Mouse (Mus musculus) T-helper 2 cell (primary cell): ENCODE measurements around the gene Ppdpf.
"Not testable (repeated sequence)": the region's sequence is repeated elsewhere in the genome, so short reads cannot be mapped to it uniquely, and the experiment has no call there.

ENCODE experiments used
- in situ Hi-C: fragments of 300-600 bp; cut with MboI, MseI; formaldehyde crosslinking; loops from one replicate; pipeline ENCODE4 v1.15.1; 2025; ENCODE audit warnings: high pct_unique_total_duplicates

Gene Ppdpf

DNA sequence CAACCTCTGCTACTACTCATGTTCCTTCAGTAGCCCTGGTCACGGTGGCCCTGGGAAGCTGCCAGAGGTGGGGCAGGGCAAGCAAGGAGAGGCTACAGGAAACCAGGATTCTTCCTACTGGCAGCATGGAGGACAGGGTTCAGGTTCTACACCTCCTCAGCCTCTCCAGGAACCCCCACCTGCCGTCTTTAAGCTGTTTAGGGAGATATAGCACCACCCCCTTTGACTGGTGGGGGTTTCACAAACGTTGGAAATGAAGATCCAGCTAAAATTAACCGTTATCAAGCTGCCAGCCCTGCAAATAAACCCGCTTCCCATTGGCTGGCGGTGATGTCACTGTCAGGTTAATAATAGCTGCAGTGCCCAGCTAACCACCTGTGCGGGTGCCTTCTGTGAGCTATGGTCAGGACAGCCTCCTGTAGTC, 27.9 kb upstream of the Ppdpf start:
- in situ Hi-C loops, result no loop called here

DNA sequence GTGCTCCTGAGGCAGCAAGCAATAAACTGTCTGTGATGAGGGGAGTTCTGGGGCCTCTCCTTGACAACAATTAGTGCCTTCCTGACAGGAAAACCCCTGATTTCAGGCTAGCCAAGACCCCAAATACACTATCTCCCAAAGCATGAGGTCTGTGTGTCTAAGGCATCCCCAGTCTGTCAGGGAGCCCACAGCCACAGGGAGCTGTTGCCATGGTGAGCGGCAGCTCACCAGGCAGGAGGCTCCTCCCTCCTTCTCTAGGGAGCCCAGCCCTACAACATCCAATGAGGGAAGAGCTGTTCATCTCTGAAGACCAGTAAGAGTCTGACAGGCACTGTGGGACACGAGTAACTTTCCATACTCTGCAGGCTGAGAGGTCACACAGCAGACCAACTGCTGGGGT, 27.3 kb upstream of the Ppdpf start:
- in situ Hi-C loops, result no loop called here

DNA sequence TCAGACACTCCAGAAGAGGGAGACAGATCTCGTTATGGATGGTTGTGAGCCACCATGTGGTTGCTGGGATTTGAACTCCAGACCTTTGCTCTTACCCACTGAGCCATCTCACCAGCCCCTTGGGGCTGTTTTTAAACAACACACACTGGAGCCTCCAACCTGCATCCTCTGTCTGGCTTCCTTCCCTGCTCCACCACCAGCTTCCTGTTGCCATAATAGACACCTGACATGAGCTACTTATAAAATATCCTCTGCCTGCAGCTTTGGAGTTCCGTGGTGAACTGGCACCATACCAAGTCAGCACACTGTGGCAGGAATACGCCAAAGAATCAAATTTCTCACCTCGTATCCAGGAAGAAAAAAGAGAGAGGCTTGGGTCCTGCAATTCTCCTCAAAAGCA, 26.2 kb upstream of the Ppdpf start:
- in situ Hi-C loops, result no loop called here

DNA sequence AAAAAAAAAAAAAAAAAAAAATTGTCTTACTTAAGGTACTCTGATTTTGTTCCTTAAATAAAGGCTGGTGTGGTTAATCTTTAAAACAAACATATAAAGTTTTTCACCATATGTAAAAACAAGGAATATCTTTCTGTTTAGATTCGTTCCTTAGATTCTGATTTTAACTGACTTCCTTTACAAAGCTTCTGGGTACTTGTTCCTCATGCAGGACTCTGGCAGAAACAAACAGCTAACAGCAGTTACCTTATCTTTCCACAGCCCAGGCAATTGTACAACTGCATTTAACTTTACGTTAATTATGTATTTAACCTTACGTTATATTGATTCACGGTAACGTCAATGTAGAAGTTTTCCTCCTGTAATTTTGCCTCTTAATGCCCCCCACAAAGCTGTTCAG, 20.6 kb upstream of the Ppdpf start:
- in situ Hi-C loops, result no loop called here

DNA sequence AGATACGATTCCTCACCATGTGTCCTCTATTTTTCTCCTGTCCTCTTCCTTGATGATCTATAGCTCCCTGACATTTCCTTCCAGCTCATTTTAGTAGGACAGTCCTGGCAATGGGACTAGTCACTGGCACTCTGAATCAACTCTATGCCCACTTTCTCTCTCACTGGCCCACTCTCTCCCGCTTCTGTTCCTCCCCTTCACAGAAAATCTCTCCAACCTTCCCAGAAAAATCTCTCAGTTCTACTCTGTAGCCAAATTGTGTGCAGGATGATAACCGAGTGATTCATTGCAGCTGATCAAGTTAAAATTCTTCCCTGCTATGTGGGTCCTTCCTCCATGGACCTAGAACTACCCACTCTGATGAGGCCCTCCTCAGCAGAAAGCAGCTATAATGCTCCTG, 12.4 kb upstream of the Ppdpf start:
- in situ Hi-C loops, result no loop called here

DNA sequence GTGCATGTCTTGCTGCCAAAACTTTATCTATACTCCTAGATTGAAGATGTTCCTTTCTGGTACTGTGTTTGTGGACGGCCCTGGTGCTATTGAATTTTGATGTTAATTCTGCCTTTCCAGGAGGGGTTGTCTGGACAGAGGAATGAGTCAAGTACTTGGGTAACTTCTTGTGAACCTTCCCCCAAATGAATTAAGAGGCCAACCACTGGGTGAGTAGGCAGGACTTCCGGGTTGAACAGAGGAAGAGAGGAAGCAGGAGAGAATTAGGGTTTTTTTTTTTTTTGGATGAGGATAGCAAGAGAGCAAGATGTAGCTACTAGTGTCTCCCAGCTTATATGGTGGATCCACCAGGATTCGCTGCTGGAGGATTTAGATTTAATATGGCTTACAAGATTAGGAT, 9.0 kb upstream of the Ppdpf start:
- in situ Hi-C loops, result no loop called here

DNA sequence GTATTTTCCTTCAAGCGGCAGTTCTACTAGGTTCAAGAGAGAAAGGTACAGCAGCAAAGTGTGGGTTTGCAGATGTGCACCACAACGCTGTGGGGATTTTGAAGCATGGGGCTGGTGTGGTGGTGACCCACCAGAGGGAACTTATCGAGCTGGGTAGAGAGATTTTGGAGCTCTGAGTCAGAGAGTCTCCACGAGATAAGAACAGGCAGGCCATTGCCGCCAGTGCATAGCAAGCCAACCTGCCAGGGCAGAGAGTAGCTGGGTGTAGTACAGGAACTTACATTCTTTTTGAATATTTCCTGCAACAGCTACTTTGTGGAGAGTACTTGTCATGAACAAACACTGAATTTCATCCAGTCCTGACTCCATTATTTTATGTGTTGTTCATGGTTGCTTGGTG, 8.6 kb upstream of the Ppdpf start:
- in situ Hi-C loops, result no loop called here

DNA sequence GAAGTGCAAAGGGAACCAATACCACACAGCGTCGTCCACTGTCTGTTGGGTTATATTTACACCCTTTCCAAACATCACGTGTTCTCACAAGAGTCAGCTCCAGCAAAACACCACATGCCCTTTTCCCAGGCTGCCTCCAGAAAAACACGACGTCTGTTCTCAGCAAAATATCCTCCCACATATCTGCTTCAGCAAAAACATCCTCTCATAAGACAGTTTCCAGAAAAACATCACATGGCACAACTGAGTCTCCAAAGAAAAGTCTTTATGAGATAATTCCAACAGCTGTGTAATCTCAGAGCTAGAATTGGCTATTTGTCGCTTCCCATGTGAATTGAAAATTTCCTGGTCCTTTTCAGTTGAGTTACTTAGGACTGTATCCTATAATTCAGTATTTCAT, 6.1 kb upstream of the Ppdpf start:
- in situ Hi-C loops, result no loop called here

DNA sequence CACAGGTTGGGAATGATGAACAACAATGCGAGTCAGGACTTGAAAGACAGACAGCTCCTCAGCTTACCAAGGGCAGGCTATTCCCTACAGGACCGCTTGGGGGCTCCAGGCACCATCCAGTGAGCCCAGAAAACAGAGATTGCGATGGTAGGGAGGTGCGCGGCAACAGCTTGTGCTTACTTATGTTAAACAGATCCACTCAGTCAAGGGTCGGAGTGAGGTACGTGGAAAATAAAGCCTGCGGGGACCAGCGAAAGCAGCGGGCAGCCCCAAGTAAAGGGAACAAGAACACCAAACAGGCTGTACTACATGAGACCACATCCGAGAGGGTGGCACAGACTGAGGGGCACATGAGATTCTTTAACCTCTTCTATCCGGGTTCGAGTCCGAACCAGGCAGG, 412 bp upstream of the Ppdpf start:
- in situ Hi-C loops, result loop anchor here (5.0 kb wide), 1 partner anchor 81 kb away; no protein-coding TSS in a partner anchor

DNA sequence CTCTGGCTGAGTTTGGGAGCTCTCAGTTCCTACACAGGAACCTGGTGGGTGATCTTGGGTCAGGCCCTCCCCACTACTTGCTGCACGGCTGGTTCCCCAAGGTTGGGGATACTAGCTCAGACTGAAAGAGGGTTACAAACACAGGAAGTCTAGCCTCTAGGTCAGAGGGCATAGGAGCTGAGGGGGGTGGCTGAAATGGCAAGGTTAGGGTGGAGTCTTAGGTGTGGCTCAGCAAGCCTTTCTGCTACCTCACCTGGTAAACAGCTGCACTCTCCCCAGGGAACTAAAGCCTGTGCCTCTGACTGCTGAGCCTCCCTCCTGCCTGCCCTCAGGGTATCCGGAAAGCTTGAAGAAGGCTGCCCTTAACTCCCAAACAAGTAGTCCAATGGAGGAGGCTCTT, 1.6 kb downstream of the Ppdpf start:
- in situ Hi-C loops, result loop anchor here (5.0 kb wide), 1 partner anchor 79 kb away; no protein-coding TSS in a partner anchor

DNA sequence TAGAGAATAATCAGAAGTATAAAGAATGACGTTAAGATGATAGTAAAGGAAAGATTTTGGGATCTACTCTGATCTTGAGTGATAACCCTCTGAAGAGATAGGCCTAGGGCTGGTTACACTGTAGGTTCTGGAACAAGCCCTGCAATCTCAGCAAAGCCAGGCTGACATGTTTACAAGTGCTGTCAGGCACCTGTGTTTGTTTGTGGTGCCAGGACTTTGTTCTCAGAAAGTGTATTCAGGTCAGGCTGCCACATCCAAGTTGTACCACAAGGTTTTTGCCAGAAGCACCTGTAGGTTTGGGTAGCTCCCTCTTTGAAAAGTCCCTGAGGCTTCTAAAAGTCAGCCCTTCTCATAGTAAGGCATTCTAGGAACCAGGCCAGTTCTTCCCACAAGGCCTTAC, 2.3 kb downstream of the Ppdpf start:
- in situ Hi-C loops, result loop anchor here (5.0 kb wide), 1 partner anchor 78 kb away; no protein-coding TSS in a partner anchor

DNA sequence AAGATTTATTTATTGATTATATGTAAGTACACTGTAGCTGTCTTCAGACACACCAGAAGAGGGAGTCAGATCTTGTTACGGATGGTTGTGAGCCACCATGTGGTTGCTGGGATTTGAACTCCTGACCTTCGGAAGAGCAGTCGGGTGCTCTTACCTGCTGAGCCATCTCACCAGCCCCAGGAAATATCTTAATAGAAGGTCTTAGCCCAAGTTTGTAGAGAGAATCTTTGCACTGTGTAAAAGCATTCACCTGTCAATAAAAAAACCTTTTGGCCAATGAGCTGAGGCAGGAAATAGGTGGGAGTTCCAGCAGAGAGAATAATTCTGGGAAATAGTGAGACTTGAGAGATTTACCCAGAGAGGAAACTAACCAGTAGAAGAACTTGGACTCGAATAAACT, 4.3 kb downstream of the Ppdpf start:
- in situ Hi-C loops, result not testable (repeated sequence)

DNA sequence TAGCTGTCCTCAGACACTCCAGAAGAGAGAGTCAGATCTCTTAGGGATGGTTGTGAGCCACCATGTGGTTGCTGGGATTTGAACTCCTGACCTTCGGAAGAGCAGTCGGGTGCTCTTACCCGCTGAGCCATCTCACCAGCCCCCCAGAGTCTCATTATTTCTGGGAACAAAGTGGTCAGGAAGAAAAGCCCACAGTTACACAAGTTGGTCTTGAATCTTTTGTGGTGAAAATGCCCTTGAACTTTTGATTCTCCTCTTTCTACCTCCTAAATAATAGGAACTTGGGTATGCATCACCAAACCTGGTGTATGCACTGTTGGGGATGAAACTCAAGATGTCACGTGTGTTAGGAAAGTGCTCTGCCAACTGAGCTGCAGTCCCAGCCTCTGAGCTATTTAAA, 4.9 kb downstream of the Ppdpf start:
- in situ Hi-C loops, result no loop called here

DNA sequence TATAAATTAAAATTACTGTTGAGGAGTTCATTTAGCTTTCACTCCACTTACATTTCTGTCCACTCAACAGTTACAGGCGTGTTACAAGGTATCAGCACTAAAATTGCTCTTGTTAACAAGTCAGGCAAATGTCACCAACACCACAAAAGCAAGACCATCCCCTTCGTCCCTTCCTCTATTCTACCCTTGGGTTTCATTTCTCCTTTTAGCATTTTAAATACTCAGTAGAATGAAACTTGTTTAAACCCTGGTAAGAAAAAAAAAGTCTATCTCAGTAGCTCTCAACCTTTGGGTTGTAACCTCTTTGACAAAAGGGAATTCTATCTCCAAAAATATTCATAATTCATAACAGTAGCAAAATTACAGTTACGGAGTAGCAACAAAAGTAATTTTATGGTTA, 6.0 kb downstream of the Ppdpf start:
- in situ Hi-C loops, result no loop called here

DNA sequence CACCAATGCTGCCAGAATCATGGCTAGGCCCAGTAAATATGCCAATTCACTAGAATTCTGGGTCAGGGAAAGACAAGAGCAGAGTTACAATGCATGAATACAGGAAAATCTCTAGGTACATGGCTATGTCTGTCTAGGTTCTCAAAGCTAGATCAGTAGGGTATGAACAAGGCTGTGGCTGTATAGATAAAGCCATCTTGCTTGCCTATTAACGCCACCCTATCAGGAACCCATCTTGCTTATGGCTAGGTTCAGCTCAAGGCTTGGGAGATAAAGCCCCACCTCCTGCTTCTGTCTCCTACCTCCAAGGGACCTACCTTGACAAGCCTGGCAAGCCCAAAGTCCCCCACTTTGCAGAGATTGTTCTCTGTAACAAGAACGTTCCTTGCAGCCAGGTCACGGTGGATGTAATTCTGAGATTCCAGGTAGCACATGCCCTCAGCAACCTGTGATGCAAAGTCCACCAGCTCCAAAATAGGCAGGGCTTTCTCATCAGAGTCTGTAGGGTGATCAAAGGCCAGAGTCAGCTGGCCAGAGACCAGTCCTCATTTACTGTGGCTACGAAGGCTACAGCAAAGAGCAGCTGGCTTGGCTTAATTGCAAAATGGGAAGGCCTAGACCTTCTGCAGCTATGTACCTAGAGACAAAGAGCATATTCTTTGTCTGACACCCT, 9.7 kb downstream of the Ppdpf start:
- in situ Hi-C loops, result no loop called here

DNA sequence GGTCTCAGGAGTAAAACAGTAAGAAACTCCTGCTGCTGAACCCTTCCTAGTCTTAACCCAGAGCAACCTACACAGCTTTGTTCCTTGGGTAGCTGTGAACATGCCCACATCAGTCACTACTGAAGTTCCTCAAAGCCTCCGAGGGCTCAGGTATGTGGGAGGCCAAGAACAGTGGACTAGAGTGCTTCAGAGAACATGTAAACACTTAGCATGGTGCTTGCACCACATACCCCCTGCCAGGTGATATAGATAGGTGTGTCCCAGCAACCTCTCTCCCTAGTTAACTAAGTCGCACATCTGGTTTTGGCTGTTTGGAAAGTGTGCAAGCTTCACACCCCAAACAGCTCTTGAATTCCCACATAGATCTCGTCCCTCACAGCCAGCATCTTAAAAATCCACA, 14.6 kb downstream of the Ppdpf start:
- in situ Hi-C loops, result no loop called here

DNA sequence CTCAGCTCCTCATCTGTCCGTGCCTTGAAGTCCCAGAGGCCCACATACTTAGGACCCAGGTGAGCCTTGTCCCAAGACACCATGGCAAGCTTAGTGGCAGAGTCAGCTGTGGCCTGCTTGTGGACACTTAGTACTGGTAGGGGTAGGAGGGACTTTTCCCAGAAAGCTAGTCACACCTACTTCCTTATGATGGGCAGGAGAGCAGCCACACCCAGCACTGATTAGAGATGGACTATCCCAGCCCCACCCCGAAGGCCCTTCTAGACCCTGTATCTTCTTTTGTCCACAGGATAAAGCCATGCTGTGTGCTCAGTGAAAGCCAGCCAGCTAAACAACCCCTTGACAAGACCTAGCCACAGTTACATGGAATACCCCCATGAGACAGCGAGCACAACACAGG, 15.4 kb downstream of the Ppdpf start, which contains the start of gene Ptk6:
Gene Ptk6, minus strand, starts transcription at position 368 of the 400 bp plus-strand sequence.
- in situ Hi-C loops, result no loop called here

DNA sequence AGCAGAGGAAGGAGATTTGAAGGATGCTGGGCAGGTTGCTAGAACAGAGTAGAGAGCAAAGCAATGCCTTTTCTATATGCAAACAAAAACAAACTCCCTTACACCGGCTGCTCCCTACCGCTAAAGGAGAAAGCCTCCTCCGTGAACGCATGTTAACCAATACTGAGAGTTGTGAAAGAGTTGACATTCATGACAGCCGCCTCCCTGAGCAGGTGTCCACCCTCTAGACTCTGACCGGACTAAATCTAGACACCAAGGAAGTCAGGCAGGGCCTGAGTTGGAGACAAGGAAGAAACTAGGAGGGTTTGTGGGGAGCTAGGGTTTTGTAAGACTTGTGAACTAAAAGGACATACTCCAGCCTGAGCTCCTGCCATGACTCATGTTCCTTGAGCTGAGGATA, 15.8 kb downstream of the Ppdpf start:
- in situ Hi-C loops, result no loop called here

DNA sequence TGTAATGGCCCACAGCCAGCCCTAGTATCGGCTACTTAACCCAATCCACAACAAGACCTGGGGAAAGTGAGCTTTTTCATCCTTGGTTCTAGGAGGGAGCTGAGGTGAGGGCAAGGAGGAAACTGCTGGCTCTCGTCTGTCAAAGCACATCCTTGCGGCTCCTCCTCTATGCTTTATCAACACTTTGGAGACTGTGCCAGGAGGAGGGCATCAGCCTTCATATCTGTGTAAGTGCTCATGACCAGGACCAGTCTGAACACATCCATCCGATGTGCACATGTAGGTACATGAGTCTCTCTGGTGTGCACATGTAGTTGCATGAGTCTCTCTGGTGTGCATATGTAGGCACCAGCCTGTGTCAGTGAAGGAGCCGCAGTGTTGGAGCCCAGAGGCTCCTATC, 18.6 kb downstream of the Ppdpf start:
- in situ Hi-C loops, result no loop called here

DNA sequence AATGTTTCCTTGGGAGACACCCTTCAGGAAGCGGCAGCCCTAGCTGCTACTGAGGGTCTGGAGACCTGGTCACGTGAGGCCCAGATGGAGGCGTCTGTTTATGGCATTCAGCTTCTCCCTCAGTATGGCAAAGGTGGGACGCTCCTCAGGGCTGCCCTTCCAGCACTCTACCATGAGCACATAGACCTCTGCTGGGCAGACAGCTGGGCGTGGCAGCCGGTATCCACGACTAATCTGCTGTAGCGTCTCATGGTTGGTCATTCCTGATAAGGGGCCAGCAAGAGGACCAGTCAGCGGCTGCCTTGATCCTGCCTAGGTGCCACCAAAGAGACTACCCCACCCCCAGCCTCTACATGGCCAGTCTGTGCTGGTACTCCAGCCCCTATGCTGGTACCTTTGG, 19.1 kb downstream of the Ppdpf start:
- in situ Hi-C loops, result no loop called here

DNA sequence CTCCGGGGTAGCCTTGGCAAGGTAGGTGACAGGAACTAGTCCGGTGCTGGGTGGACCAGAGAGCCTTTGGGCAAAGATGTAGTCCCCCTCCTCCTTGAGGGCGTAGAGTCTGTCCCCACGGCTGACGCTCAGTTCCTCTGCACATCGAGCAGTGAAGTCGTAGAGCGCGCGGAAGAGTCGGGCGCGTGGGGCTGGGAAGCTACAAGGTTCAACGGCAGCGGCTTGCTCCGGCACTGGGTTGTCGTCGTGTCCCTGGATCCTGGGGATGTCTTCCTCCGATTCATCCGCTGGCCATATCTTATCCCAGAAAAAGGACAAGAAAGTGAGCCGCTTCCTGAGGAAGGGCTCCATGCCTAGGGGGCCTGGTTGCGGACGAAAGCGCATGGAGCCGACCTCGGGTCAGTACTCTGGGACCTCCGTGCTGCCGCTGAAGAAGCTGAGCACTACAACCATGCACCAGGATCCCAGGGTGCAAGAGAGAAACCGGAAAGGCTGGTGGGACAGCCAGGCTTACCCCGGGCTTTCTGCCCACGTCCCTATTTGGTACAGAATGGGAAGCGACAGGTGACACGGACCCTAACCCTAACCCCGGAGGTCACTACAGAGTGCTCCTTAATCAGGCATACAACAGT, 25.5 kb downstream of the Ppdpf start:
- in situ Hi-C loops, result no loop called here

DNA sequence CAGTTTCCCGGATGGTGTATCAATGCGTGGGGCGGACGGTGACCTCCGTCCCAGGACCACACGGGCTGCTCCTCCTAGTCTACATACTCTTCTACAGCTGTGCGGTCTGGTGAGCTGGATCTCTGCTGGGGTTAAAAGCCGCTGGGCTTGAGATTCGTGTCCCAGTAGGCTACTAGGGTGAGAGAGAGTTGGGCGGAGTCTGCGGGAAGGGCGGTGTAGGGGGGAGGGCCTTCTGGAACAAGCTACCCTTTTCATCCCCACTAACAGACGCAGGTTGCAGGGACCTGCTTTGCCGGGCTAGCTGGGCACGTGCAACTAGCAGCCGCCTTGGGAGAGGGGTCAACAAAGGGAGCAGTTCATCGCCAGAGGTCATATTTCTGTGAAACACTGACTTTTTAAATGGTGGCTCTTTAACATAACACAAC, 26.0 kb downstream of the Ppdpf start, which contains the start of gene Srms:
Gene Srms, minus strand, starts transcription at position 165 of the 425 bp plus-strand sequence.
- in situ Hi-C loops, result no loop called here

DNA sequence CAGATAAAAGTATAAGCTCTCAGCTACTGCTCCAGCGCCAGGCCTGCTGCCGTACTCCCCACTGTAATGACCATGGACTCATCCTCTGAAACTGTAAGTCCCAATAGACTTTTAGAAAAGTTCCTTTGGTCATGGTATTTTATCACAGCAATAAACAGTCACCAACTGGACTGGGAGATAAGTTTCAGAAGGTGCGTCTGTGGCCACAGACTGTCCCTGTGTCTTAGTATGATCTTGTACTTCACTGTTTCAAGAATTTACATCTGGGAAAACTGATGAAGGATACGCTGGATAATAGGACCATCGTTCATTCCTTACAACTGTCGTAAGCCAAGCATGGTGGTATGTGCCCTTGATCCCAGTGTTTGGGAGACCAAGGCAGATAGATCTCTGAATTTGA, 29.0 kb downstream of the Ppdpf start:
- in situ Hi-C loops, result no loop called here
